Mouse (Mus musculus) cerebellum, adult 2 months (tissue): ENCODE data around the gene Rgl1.

Source experiments
- CTCF ChIP-seq: fragments of 200-500 bp; IDR thresholded peaks from 2 replicates; pipeline ENCODE4 v1.5.1; 2011; ENCODE audit warnings: low read depth, mild to moderate bottlenecking, control low read depth, low read length, moderate library complexity, borderline replicate concordance; ENCODE audit not compliant: insufficient read depth
- POLR2A ChIP-seq: fragments of 200-500 bp; IDR thresholded peaks from 2 replicates; pipeline ENCODE4 v1.6.1; 2011; ENCODE audit warnings: low read length, control low read depth, borderline replicate concordance; ENCODE audit not compliant: insufficient read depth

GRCm38 (mm10) chr1:152604147-152604546 is 162.0 kb downstream of the Rgl1 start:
- no peak for TF ChIP-seq POLR2A
- no peak for TF ChIP-seq CTCF
